ENCODE assay signal across 13 mouse cellular contexts in the genomic region with DNA sequence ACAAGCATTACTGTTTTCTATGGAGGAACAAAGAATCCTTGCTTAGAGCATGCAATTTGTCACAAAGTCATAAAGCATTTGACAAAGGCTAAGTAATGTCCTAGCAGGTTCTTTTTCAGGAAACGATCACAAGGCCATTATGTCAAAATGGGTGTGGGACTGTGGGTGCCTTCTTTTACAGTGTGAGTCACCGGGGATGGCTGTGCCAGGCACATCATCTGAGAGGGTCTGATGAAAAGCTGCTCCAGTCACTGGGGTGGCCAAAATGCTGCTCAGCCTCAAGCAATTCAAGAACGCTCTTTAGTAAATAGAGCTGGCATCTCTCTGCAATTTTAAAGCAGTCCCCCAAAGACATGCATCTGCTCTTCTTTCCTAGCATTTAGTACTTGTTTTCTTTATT.
DNase-seq lines count a peak whose midpoint lies in the region; ATAC-seq lines count a peak whose summit lies in the region.
"Had no signal": no experiment of that assay in that cellular context is flagged by ENCODE, and none has a peak within 500 bp of the region (broad histone marks: within the 10 kb centered on the region; RNA-seq: fewer than 3 reads in every experiment).

No protein-coding gene starts in this region.

- H3K9ac ChIP-seq in embryonic facial prominence, embryonic 15.5 days: no peak overlapping the region
- no peak overlapping the region for H3K9ac ChIP-seq in neural tube, embryonic 15.5 days (replicated peaks)
- no peak overlapping the region for H3K9ac ChIP-seq in intestine, embryonic 16.5 days (ENCODE audit: low read depth, low read length)
- H3K9ac ChIP-seq: liver, embryonic 14.5 days; stomach, embryonic 15.5 days had no signal

- H3K36me3 ChIP-seq in embryonic facial prominence, embryonic 15.5 days: peaks cover 28% of the 10 kb centered on the region
- peaks cover 23% of the 10 kb centered on the region for H3K36me3 ChIP-seq in neural tube, embryonic 15.5 days
- no peaks in the 10 kb centered on the region for H3K36me3 ChIP-seq in intestine, embryonic 16.5 days (ENCODE audit: control insufficient read depth, insufficient read depth, low read length)
- H3K36me3 ChIP-seq: stomach, embryonic 15.5 days had no signal

- 69% methylated on average over 3 of the region's 3 CpGs for WGBS in embryonic facial prominence, embryonic 15.5 days
- WGBS in neural tube, embryonic 15.5 days: 11% methylated on average over 3 of the region's 3 CpGs
- WGBS in intestine, embryonic 16.5 days: 58% methylated on average over 3 of the region's 3 CpGs

- no peaks in the 10 kb centered on the region for H3K27me3 ChIP-seq in embryonic facial prominence, embryonic 15.5 days
- H3K27me3 ChIP-seq in neural tube, embryonic 15.5 days (replicated peaks): no peaks in the 10 kb centered on the region
- H3K27me3 ChIP-seq in intestine, embryonic 16.5 days (replicated peaks; ENCODE audit: control insufficient read depth, insufficient read depth, low read length): no peaks in the 10 kb centered on the region
- H3K27me3 ChIP-seq: stomach, embryonic 15.5 days had no signal

- H3K4me1 ChIP-seq in embryonic facial prominence, embryonic 15.5 days: no peaks in the 10 kb centered on the region
- peaks cover 12% of the 10 kb centered on the region for H3K4me1 ChIP-seq in neural tube, embryonic 15.5 days
- H3K4me1 ChIP-seq in intestine, embryonic 16.5 days (ENCODE audit: control insufficient read depth, insufficient read depth, low read length): peaks cover 13% of the 10 kb centered on the region; the same call in 1 of the 2 replicates
- H3K4me1 ChIP-seq: stomach, embryonic 15.5 days had no signal

- peak; percentile 46 for DNase-seq in cerebellum, adult 9-11 months
- no peak for DNase-seq in cerebellum, adult 8-10 months
- peak; percentile 12 for DNase-seq in lung, postnatal 10 days
- DNase-seq in lung, postnatal 14 days: no peak
- no peak for DNase-seq in liver
- DNase-seq: gastrocnemius, postnatal 36 days; midbrain, embryonic 14.5 days had no signal

- ATAC-seq in embryonic facial prominence, embryonic 15.5 days (ENCODE audit: insufficient number of reproducible peaks, low FRiP score, low TSS enrichment, low read depth): no peak
- ATAC-seq in neural tube, embryonic 15.5 days (ENCODE audit: low FRiP score): peak; percentile 70; the same call in 1 of the 2 replicates
- no peak for ATAC-seq in intestine, embryonic 16.5 days
- ATAC-seq: CD4-positive, CD25-positive, alpha-beta regulatory T cell, adult 4 months had no signal

- peak overlapping the region; percentile 6; the same call in 1 of the 2 replicates for H3K27ac ChIP-seq in embryonic facial prominence, embryonic 15.5 days (replicated peaks)
- peak overlapping the region; percentile 56 for H3K27ac ChIP-seq in neural tube, embryonic 15.5 days (replicated peaks)
- no peak overlapping the region for H3K27ac ChIP-seq in intestine, embryonic 16.5 days (ENCODE audit: low read length)
- H3K27ac ChIP-seq: liver, embryonic 14.5 days had no signal

- no peak overlapping the region for H3K4me2 ChIP-seq in embryonic facial prominence, embryonic 15.5 days (replicated peaks)
- H3K4me2 ChIP-seq in neural tube, embryonic 15.5 days: no peak overlapping the region
- H3K4me2 ChIP-seq in intestine, embryonic 16.5 days (ENCODE audit: low read depth, low read length): no peak overlapping the region
- H3K4me2 ChIP-seq: stomach, embryonic 15.5 days had no signal

- no peaks in the 10 kb centered on the region for H3K9me3 ChIP-seq in embryonic facial prominence, embryonic 15.5 days (replicated peaks)
- no peaks in the 10 kb centered on the region for H3K9me3 ChIP-seq in neural tube, embryonic 15.5 days (replicated peaks)
- no peaks in the 10 kb centered on the region for H3K9me3 ChIP-seq in intestine, embryonic 16.5 days (ENCODE audit: control insufficient read depth, low read length)
- H3K9me3 ChIP-seq: stomach, embryonic 15.5 days had no signal

- H3K4me3 ChIP-seq in embryonic facial prominence, embryonic 15.5 days (replicated peaks): no peak overlapping the region
- H3K4me3 ChIP-seq in neural tube, embryonic 15.5 days (replicated peaks): no peak overlapping the region
- no peak overlapping the region for H3K4me3 ChIP-seq in intestine, embryonic 16.5 days (ENCODE audit: low read length)
- H3K4me3 ChIP-seq: stomach, embryonic 15.5 days had no signal

Comparison
In these comparisons a context has a peak if more than half of its experiments do, and no peak if none do; other contexts are left out.
1. DNase-seq: peak in cerebellum, adult 9-11 months (single experiment) and lung, postnatal 10 days (single experiment); none in cerebellum, adult 8-10 months (single experiment), lung, postnatal 14 days (single experiment) and liver (single experiment).